ENCODE assay signal across 8 mouse cellular contexts in genomic region chr16:21412593-21413047, GRCm38 (mm10). TPM values are rescaled to one million over a fixed set of nuclear protein-coding genes. Genes with fewer than 3 reads are reported as not detected.
DNase-seq lines count a peak whose midpoint lies in the region; ATAC-seq and TF ChIP-seq lines count a peak whose summit lies in the region.

No protein-coding gene starts in this region.

- no peaks in the 10 kb centered on the region for H3K79me2 ChIP-seq in C2C12 (ENCODE audit: control insufficient read depth, insufficient read depth)

- H3K4me3 ChIP-seq in C2C12 (ENCODE audit: insufficient read depth, poor library complexity, severe bottlenecking), result no peak overlapping the region
- H3K4me3 ChIP-seq in embryonic facial prominence, embryonic 11.5 days (ENCODE audit: low read depth, low read length), result no peak overlapping the region
- no peak overlapping the region for H3K4me3 ChIP-seq in heart, embryonic 12.5 days
- no peak overlapping the region for H3K4me3 ChIP-seq in kidney, postnatal 0 days (replicated peaks; ENCODE audit: low read depth, low read length)
- no peak overlapping the region for H3K4me3 ChIP-seq in liver, embryonic 11.5 days (ENCODE audit: low read depth, low read length)
- H3K4me3 ChIP-seq in stomach, embryonic 15.5 days (replicated peaks), result no peak overlapping the region

- no peaks in the 10 kb centered on the region for H3K36me3 ChIP-seq in C2C12 (ENCODE audit: control insufficient read depth, insufficient read depth)
- no peaks in the 10 kb centered on the region for H3K36me3 ChIP-seq in embryonic facial prominence, embryonic 11.5 days (replicated peaks; ENCODE audit: control insufficient read depth, insufficient read depth, low read depth, low read length)
- H3K36me3 ChIP-seq in heart, embryonic 12.5 days, result no peaks in the 10 kb centered on the region
- H3K36me3 ChIP-seq in kidney, postnatal 0 days (ENCODE audit: insufficient read depth, low read length), result no peaks in the 10 kb centered on the region
- no peaks in the 10 kb centered on the region for H3K36me3 ChIP-seq in liver, embryonic 11.5 days (ENCODE audit: control insufficient read depth, insufficient read depth, low read length)
- H3K36me3 ChIP-seq in stomach, embryonic 15.5 days, result no peaks in the 10 kb centered on the region

- H3K9me3 ChIP-seq in embryonic facial prominence, embryonic 11.5 days (replicated peaks; ENCODE audit: control insufficient read depth, low read length), result no peaks in the 10 kb centered on the region
- H3K9me3 ChIP-seq in heart, embryonic 12.5 days (replicated peaks), result no peaks in the 10 kb centered on the region
- no peaks in the 10 kb centered on the region for H3K9me3 ChIP-seq in kidney, postnatal 0 days (replicated peaks; ENCODE audit: low read length)
- H3K9me3 ChIP-seq in liver, embryonic 11.5 days (ENCODE audit: control insufficient read depth, low read length), result no peaks in the 10 kb centered on the region
- no peaks in the 10 kb centered on the region for H3K9me3 ChIP-seq in stomach, embryonic 15.5 days

- H3K4me2 ChIP-seq in embryonic facial prominence, embryonic 11.5 days (ENCODE audit: low read depth, low read length), result no peak overlapping the region
- H3K4me2 ChIP-seq in heart, embryonic 12.5 days, result no peak overlapping the region
- H3K4me2 ChIP-seq in kidney, postnatal 0 days (ENCODE audit: low read length), result no peak overlapping the region
- H3K4me2 ChIP-seq in liver, embryonic 11.5 days, result no peak overlapping the region
- no peak overlapping the region for H3K4me2 ChIP-seq in stomach, embryonic 15.5 days

- no peaks in the 10 kb centered on the region for H3K4me1 ChIP-seq in embryonic facial prominence, embryonic 11.5 days (ENCODE audit: control insufficient read depth, insufficient read depth, low read length)
- H3K4me1 ChIP-seq in heart, embryonic 12.5 days (replicated peaks), result 0 out of 2 replicates have a peak, but pooled peaks cover 3% of the 10 kb centered on the region
- no peaks in the 10 kb centered on the region for H3K4me1 ChIP-seq in kidney, postnatal 0 days (replicated peaks; ENCODE audit: insufficient read depth, low read length)
- H3K4me1 ChIP-seq in liver, embryonic 11.5 days (replicated peaks; ENCODE audit: control insufficient read depth, insufficient read depth, low read length), result no peaks in the 10 kb centered on the region
- no peaks in the 10 kb centered on the region for H3K4me1 ChIP-seq in stomach, embryonic 15.5 days

- H3K79me3 ChIP-seq in C2C12 (ENCODE audit: low read depth), result no peaks in the 10 kb centered on the region

- H3ac ChIP-seq in C2C12 (ENCODE audit: control insufficient read depth, insufficient read length, low read depth), result no peak overlapping the region

- DNase-seq in adrenal gland, postnatal 25 days, result peak; percentile 68
- DNase-seq in embryonic facial prominence, embryonic 11.5 days (ENCODE audit: low spot score), result peak; percentile 94
- peak; percentile 93 for DNase-seq in kidney, postnatal 0 days (ENCODE audit: low spot score)
- peak; percentile 69 for DNase-seq in liver, embryonic 11.5 days (ENCODE audit: low spot score)
- DNase-seq in naive thymus-derived CD4-positive, alpha-beta T cell, adult 2 months (ENCODE audit: low read depth), result peak; percentile 90

- peak; percentile 94 for TF ChIP-seq CTCF in C2C12 (IDR thresholded peaks at IDR 0.05; ENCODE audit: control insufficient read depth, insufficient read depth, insufficient read length)
- peak; percentile 100 for TF ChIP-seq CTCF in kidney, postnatal 0 days (IDR thresholded peaks at IDR 0.05; ENCODE audit: low read depth)

- H3K27ac ChIP-seq in embryonic facial prominence, embryonic 11.5 days (replicated peaks; ENCODE audit: low read depth, low read length), result no peak overlapping the region
- H3K27ac ChIP-seq in heart, embryonic 12.5 days (ENCODE audit: poor library complexity, severe bottlenecking), result no peak overlapping the region
- H3K27ac ChIP-seq in kidney, postnatal 0 days, result no peak overlapping the region
- no peak overlapping the region for H3K27ac ChIP-seq in liver, embryonic 11.5 days (ENCODE audit: low read depth, low read length)
- H3K27ac ChIP-seq in stomach, embryonic 15.5 days, result no peak overlapping the region

- ATAC-seq in embryonic facial prominence, embryonic 11.5 days (replicated peaks; ENCODE audit: insufficient number of reproducible peaks, low FRiP score, low TSS enrichment, low read depth), result peak; percentile 78
- ATAC-seq in heart, embryonic 12.5 days (ENCODE audit: insufficient number of reproducible peaks, low FRiP score), result peak; percentile 22; the same call in 1 of the 2 replicates
- ATAC-seq in kidney, postnatal 0 days (replicated peaks; ENCODE audit: low FRiP score, low read depth), result peak; percentile 57
- peak; percentile 70 for ATAC-seq in liver, embryonic 11.5 days (replicated peaks; ENCODE audit: low FRiP score)
- peak; percentile 50; the same call in 1 of the 2 replicates for ATAC-seq in stomach, embryonic 15.5 days (ENCODE audit: insufficient read depth, low FRiP score, low read depth)

- WGBS in embryonic facial prominence, embryonic 11.5 days, result 18% methylated on average over 8 of the region's 8 CpGs
- WGBS in heart, embryonic 12.5 days, result 15% methylated on average over 8 of the region's 8 CpGs
- WGBS in kidney, postnatal 0 days, result 13% methylated on average over 8 of the region's 8 CpGs
- WGBS in liver, embryonic 11.5 days, result 15% methylated on average over 8 of the region's 8 CpGs
- WGBS in stomach, embryonic 15.5 days, result 19% methylated on average over 8 of the region's 8 CpGs

- no peaks in the 10 kb centered on the region for H3K27me3 ChIP-seq in C2C12 (ENCODE audit: control insufficient read depth, insufficient read depth, insufficient read length)
- no peaks in the 10 kb centered on the region for H3K27me3 ChIP-seq in embryonic facial prominence, embryonic 11.5 days (ENCODE audit: control insufficient read depth, insufficient read depth, low read length)
- H3K27me3 ChIP-seq in heart, embryonic 12.5 days (replicated peaks), result 0 out of 2 replicates have a peak, but pooled peaks cover 5% of the 10 kb centered on the region
- no peaks in the 10 kb centered on the region for H3K27me3 ChIP-seq in kidney, postnatal 0 days (ENCODE audit: insufficient read depth, low read length)
- H3K27me3 ChIP-seq in liver, embryonic 11.5 days (replicated peaks; ENCODE audit: control insufficient read depth, insufficient read depth, low read length), result no peaks in the 10 kb centered on the region
- no peaks in the 10 kb centered on the region for H3K27me3 ChIP-seq in stomach, embryonic 15.5 days (replicated peaks)

- H3K9ac ChIP-seq in embryonic facial prominence, embryonic 11.5 days (replicated peaks; ENCODE audit: low read length), result no peak overlapping the region
- H3K9ac ChIP-seq in heart, embryonic 12.5 days, result no peak overlapping the region
- H3K9ac ChIP-seq in kidney, postnatal 0 days (ENCODE audit: low read depth, low read length), result no peak overlapping the region
- no peak overlapping the region for H3K9ac ChIP-seq in liver, embryonic 11.5 days (ENCODE audit: low read depth, low read length)
- no peak overlapping the region for H3K9ac ChIP-seq in stomach, embryonic 15.5 days

TF ChIP-seq in C2C12, 6 proteins besides CTCF, POLR2A, EP300 and RAD21:
- no peak for TF ChIP-seq CEBPB (IDR thresholded peaks at IDR 0.05; ENCODE audit: low read depth)
- peak; percentile 68 for TF ChIP-seq MAX (IDR thresholded peaks at IDR 0.05)

RNA-seq across cellular contexts. Expression of gene Vps8, which starts 10.3 kb away (rescaled TPM):
- 9.1 TPM for polyA plus RNA-seq in C2C12 (2012; fragmentation: generic; extraction: Trizol)
- 24.2 and 24.5 TPM in 2 replicates for total RNA-seq in adrenal gland, postnatal 25 days (2021)
- polyA plus RNA-seq in embryonic facial prominence, embryonic 11.5 days (2014; fragmentation: Nextera tagmentation; extraction: Ambion mirVana), result 16.7 and 19.0 TPM in 2 replicates
- 28.1 and 29.2 TPM in 2 replicates for polyA plus RNA-seq in heart, embryonic 12.5 days (2016; fragmentation: Nextera tagmentation; extraction: Ambion mirVana)
- polyA plus RNA-seq in kidney, postnatal 0 days (2015; fragmentation: Nextera tagmentation; extraction: Ambion mirVana), result 28.8 and 34.4 TPM in 2 replicates
- polyA plus RNA-seq in liver, embryonic 11.5 days (2014; fragmentation: Nextera tagmentation; extraction: Ambion mirVana), result 13.0 and 15.9 TPM in 2 replicates
- polyA plus RNA-seq in stomach, embryonic 15.5 days (2015; fragmentation: Nextera tagmentation; extraction: Ambion mirVana), result 17.2 and 24.8 TPM in 2 replicates

Comparison
In these comparisons a context has a peak if more than half of its experiments do, and no peak if none do; other contexts are left out.
1. ATAC-seq: peak in every context shown above with its lines; median percentile 78 in embryonic facial prominence, embryonic 11.5 days; 70 in liver, embryonic 11.5 days; 57 in kidney, postnatal 0 days; 50 in stomach, embryonic 15.5 days; 22 in heart, embryonic 12.5 days.